Mouse (Mus musculus) kidney, adult 9 months (tissue): Measurements from ENCODE around the gene Pdgfb.

ENCODE experiments used
- DNase-seq: peaks from one replicate; pipeline ENCODE4 v3.0.0; 2022

The Pdgfb gene

GRCm38 (mm10) chr15:80008461-80008860 is 6.3 kb downstream of the Pdgfb start:
- DNase-seq = no peak

- no peak for DNase-seq
Measured at GRCm38 (mm10) chr15:80006156-80006555, 8.6 kb downstream of the Pdgfb start.

GRCm38 (mm10) chr15:80005436-80005835 is 9.3 kb downstream of the Pdgfb start:
- DNase-seq = no peak

- DNase-seq = peak; percentile 86
Measured at GRCm38 (mm10) chr15:80004644-80005340, 10.0 kb downstream of the Pdgfb start.

- DNase-seq = no peak
Measured at GRCm38 (mm10) chr15:80003581-80003980, 11.2 kb downstream of the Pdgfb start.

GRCm38 (mm10) chr15:80001601-80002000 is 13.2 kb downstream of the Pdgfb start:
- no peak for DNase-seq

GRCm38 (mm10) chr15:80000694-80001093 is 14.1 kb downstream of the Pdgfb start:
- DNase-seq = peak; percentile 74

GRCm38 (mm10) chr15:79997988-79998387 is 16.8 kb downstream of the Pdgfb start:
- DNase-seq = no peak

GRCm38 (mm10) chr15:79996781-79997180 is 18.0 kb downstream of the Pdgfb start:
- DNase-seq = peak; percentile 80

GRCm38 (mm10) chr15:79995552-79995951 is 19.2 kb downstream of the Pdgfb start:
- DNase-seq = no peak

- DNase-seq = no peak
Measured at GRCm38 (mm10) chr15:79994566-79994965, 20.2 kb downstream of the Pdgfb start.

- no peak for DNase-seq
Measured at GRCm38 (mm10) chr15:79986182-79986581, 28.6 kb downstream of the Pdgfb start.

GRCm38 (mm10) chr15:79985471-79985870 is 29.3 kb downstream of the Pdgfb start:
- DNase-seq = no peak

GRCm38 (mm10) chr15:79984152-79984551 is 30.6 kb downstream of the Pdgfb start:
- DNase-seq = no peak

- peak; percentile 22 for DNase-seq
Measured at GRCm38 (mm10) chr15:79980716-79981115, 34.1 kb downstream of the Pdgfb start.

- DNase-seq = no peak
Measured at GRCm38 (mm10) chr15:79972186-79972585, 42.6 kb downstream of the Pdgfb start.

GRCm38 (mm10) chr15:79970940-79971339 is 43.8 kb downstream of the Pdgfb start, which contains the start of gene Cbx7:
Gene Cbx7 (minus strand): TSS chr15:79971119.
- no peak for DNase-seq

GRCm38 (mm10) chr15:79970491-79970890 is 44.3 kb downstream of the Pdgfb start:
- DNase-seq = no peak

GRCm38 (mm10) chr15:79967346-79967745 is 47.4 kb downstream of the Pdgfb start:
- no peak for DNase-seq

- DNase-seq = no peak
Measured at GRCm38 (mm10) chr15:79964376-79964775, 50.4 kb downstream of the Pdgfb start.

- no peak for DNase-seq
Measured at GRCm38 (mm10) chr15:79962661-79963060, 52.1 kb downstream of the Pdgfb start.

- DNase-seq = no peak
Measured at GRCm38 (mm10) chr15:79961366-79961921, 53.3 kb downstream of the Pdgfb start.

- no peak for DNase-seq
Measured at GRCm38 (mm10) chr15:79958418-79958817, 56.4 kb downstream of the Pdgfb start.

- no peak for DNase-seq
Measured at GRCm38 (mm10) chr15:79956559-79956958, 58.2 kb downstream of the Pdgfb start.

- DNase-seq = peak; percentile 55
Measured at GRCm38 (mm10) chr15:79953470-79953869, 61.3 kb downstream of the Pdgfb start.
